Mouse (Mus musculus): Measurements from ENCODE around the gene Hp1bp3.

GRCm38 (mm10) chr4:138220761-138221160 is 4.7 kb downstream of the Hp1bp3 start:
- TF ChIP-seq CTCF (IDR thresholded peaks at IDR 0.05; ENCODE audit: low read depth, low read length) = no peak
- TF ChIP-seq EP300 (IDR thresholded peaks at IDR 0.05; ENCODE audit: insufficient read depth, low read depth, low read length) = no peak
- TF ChIP-seq POLR2A (IDR thresholded peaks at IDR 0.05; ENCODE audit: insufficient read depth, low read length) = no peak

Measured in ES-Bruce4 (cell line).